Mouse (Mus musculus) midbrain, embryonic 12.5 days (tissue): ENCODE measurements around the gene Ntpcr. TPM values are rescaled to one million over a fixed set of nuclear protein-coding genes. Genes with fewer than 3 reads are reported as not detected.

ENCODE experiments used
- ATAC-seq: fragments of 200-750 bp; cut with Nextera tagmentation; 2 replicates; pipeline ENCODE4 v1.8.0; 2017; ENCODE audit warnings: low read depth, moderate TSS enrichment, moderate library complexity; ENCODE audit not compliant: low FRiP score
- H3K27ac ChIP-seq: fragments of 300-500 bp; sonication (generic); replicated peaks from 2 replicates; pipeline ENCODE4 v1.5.1; 2016; ENCODE audit warnings: mild to moderate bottlenecking
- H3K27me3 ChIP-seq: fragments of 300-500 bp; sonication (generic); 2 replicates; pipeline ENCODE4 v1.6.1; 2016; ENCODE audit warnings: mild to moderate bottlenecking
- H3K36me3 ChIP-seq: fragments of 300-500 bp; sonication (generic); 2 replicates; pipeline ENCODE4 v1.6.1; 2016
- H3K4me1 ChIP-seq: fragments of 300-500 bp; sonication (generic); 2 replicates; pipeline ENCODE4 v1.6.1; 2016
- H3K4me2 ChIP-seq: fragments of 300-500 bp; sonication (generic); replicated peaks from 2 replicates; pipeline ENCODE4 v1.6.1; 2016; ENCODE audit warnings: mild to moderate bottlenecking, moderate library complexity
- H3K4me3 ChIP-seq: fragments of 300-500 bp; sonication (generic); 2 replicates; pipeline ENCODE4 v1.5.1; 2016; ENCODE audit warnings: mild to moderate bottlenecking
- H3K9ac ChIP-seq: fragments of 300-500 bp; sonication (generic); replicated peaks from 2 replicates; pipeline ENCODE4 v1.6.1; 2016; ENCODE audit warnings: mild to moderate bottlenecking, moderate library complexity
- H3K9me3 ChIP-seq: fragments of 300-500 bp; sonication (generic); 2 replicates; pipeline ENCODE4 v1.6.1; 2016; ENCODE audit warnings: mild to moderate bottlenecking
- WGBS: fragments of 180-500 bp; shearing (Covaris S2); methylation state at CpG from one replicate; pipeline ENCODE4 v1.1.7; 2016; 5-methylcytosine and 5-hydroxymethylcytosine counted together
- polyA plus RNA-seq: library from polyadenylated mRNA; unstranded; fragments of >200 nt; fragmentation: Nextera tagmentation; extraction: Ambion mirVana; gene quantifications from 2 replicates; pipeline ENCODE4 v1.2.1, GENCODE M21; 2016

Gene Ntpcr
- polyA plus RNA-seq, 1 experiment from 2014 or later: 16.8 TPM

DNA sequence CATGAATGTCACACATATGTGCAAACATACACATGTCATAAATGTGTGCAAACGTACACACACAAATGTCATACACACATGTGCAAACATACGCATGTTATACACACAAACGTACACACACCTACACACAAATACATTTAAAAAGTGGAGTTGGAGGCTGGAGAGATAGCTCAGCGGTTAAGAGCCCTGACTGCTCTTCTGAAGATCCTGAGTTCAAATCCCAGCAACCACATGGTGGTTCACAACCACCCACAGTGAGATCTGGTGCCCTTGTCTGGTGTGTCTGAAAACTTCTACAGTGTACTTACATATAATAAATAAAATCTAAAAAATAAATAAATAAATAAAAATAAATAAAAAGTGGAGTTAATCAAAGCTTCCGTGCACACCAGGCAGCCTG is 49.2 kb downstream of the Ntpcr start:
- Histone ChIP-seq H3K4me2 (no peak overlapping the region), H3K4me3 (no peak overlapping the region), H3K9me3 (no peaks in the 10 kb centered on the region), H3K27ac (no peak overlapping the region), H3K36me3 (no peaks in the 10 kb centered on the region), H3K27me3 (no peaks in the 10 kb centered on the region), H3K4me1 (no peaks in the 10 kb centered on the region), H3K9ac (no peak overlapping the region)
- ATAC-seq: no peak
- WGBS: 90% methylated on average over 5 of the region's 5 CpGs

DNA sequence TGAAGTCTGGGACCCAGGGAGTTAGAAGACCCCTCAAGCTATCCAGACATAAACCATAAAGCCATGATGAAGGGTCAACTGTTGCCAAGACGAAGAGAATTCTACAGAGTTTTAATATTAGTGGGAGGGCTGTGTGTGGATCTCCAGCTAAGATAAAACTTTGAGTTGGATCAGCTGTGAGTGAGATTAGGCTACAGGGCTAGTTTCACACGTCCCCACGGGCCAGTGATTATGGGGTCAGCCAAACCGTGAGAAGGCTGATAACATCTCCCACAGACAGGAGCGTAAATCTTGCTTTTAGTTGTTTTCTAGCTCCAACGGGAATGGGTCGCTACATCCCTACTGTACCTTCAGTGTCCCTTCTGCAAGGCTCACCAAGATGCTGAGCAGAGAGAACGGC is 49.9 kb downstream of the Ntpcr start:
- no peaks in the 10 kb centered on the region for H3K9me3 ChIP-seq
- WGBS: 81% methylated on average over 8 of the region's 8 CpGs

DNA sequence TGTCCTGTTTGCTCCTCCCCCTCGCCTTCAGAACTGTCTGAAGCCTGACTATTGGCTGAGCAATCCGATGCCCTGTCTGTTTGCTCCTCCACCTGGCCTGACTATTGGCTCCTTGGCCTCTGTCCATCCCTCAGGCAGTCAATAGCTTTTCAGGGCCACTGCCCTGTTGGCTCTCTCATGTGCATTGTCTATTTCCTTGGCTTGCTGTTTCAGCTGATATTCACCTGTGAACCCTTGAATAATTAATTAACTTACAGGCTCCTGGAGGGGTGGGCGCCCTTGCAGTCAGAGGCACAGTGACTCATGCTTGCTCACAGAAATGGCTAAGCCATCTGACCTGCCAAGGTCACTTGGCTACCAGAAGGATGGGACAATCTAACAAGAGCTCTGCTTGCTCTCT is 52.4 kb downstream of the Ntpcr start:
- no peaks in the 10 kb centered on the region for H3K27me3 ChIP-seq
- H3K9ac ChIP-seq: no peak overlapping the region
- ATAC-seq: no peak
- no peaks in the 10 kb centered on the region for H3K9me3 ChIP-seq
- WGBS: 54% methylated on average over 3 of the region's 3 CpGs
- H3K4me2 ChIP-seq: no peak overlapping the region
- H3K27ac ChIP-seq: no peak overlapping the region
- H3K36me3 ChIP-seq: no peaks in the 10 kb centered on the region
- H3K4me1 ChIP-seq: no peaks in the 10 kb centered on the region; the same call in 1 of the 2 replicates
- no peak overlapping the region for H3K4me3 ChIP-seq

More for the DNA sequence above, 49.9 kb downstream of the Ntpcr start:
- Histone ChIP-seq H3K36me3 (no peaks in the 10 kb centered on the region), H3K4me1 (no peaks in the 10 kb centered on the region), H3K27me3 (no peaks in the 10 kb centered on the region), H3K4me2 (no peak overlapping the region), H3K4me3 (no peak overlapping the region), H3K9ac (no peak overlapping the region), H3K27ac (no peak overlapping the region)
- no peak for ATAC-seq

DNA sequence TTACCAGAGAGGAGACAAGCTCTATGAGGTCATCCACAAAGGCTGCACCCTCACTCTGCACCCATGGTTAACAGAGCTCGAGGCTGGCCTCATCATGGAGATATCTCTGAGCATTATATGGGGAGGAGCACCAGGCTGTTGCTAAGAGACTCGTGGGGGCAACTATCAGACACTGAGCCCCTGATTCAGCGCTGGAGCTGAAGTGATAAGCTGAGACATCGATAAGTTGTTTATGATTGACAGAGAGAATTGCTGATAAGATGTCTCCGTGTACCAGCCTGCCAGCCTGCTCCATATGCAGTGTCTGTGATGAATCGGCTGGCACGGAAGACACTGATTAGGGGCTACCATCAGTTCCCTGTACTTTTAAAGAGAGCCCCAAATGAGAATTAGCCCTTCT is 57.1 kb downstream of the Ntpcr start:
- H3K4me3 ChIP-seq: no peak overlapping the region
- H3K9me3 ChIP-seq: no peaks in the 10 kb centered on the region
- no peaks in the 10 kb centered on the region for H3K36me3 ChIP-seq
- no peak overlapping the region for H3K27ac ChIP-seq
- WGBS: 83% methylated on average over 7 of the region's 7 CpGs
- no peak for ATAC-seq
- no peak overlapping the region for H3K9ac ChIP-seq
- H3K27me3 ChIP-seq: no peaks in the 10 kb centered on the region
- no peaks in the 10 kb centered on the region; the same call in 1 of the 2 replicates for H3K4me1 ChIP-seq
- H3K4me2 ChIP-seq: no peak overlapping the region

DNA sequence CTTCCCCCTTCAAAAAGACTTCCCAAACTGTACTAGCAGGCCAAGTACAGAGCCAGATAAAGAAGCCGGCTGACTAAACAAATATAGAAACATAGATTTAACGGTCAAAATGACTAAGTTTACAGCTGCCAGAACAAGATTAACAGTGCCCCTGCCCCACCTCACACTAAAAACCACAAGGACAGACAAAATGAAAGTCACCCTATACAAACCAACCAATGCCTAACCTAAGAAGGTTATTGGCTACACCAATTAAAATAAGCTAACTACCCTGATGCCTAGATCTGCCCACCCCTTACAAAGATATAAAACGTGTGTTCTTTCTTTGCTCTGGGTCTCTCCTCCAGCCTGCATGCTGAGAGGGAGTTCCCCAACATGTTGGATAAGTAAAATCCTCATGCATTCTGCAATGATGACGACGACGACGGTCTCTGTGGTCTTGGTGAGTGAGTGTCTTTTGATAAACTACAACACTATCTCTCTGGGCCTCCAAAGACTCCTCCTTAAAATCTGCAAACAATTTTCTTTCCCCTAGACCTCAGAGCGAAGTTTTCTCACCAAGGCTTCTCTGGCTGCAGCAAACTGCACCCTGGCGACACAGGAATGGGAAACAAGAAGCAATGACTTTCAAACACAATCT is 63.2 kb downstream of the Ntpcr start:
- Histone ChIP-seq H3K4me3 (no peak overlapping the region), H3K27me3 (no peaks in the 10 kb centered on the region), H3K27ac (no peak overlapping the region), H3K4me1 (no peaks in the 10 kb centered on the region), H3K4me2 (no peak overlapping the region), H3K9me3 (no peaks in the 10 kb centered on the region), H3K36me3 (no peaks in the 10 kb centered on the region), H3K9ac (no peak overlapping the region)
- 76% methylated on average over 9 of the region's 9 CpGs for WGBS
- no peak for ATAC-seq

DNA sequence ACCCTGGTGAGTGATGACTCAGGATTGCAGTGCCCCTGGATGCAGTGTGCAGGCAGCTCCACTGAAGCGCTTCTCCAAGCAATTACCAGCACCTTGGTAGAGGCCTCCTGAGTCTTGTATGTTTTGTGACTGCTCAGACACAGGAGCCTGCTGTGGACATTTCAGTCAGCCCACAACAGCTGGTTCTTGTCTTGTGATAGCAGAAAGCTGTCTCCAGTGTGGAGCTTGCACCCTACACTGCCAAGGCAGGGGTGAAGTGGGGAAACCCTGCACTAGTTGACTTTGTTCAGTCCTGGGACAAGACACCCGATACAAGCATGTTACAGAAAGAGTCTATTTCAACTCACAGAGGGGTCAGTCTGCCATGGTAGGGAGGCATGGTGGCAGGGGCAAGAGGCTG is 65.6 kb downstream of the Ntpcr start:
- Histone ChIP-seq H3K27ac (no peak overlapping the region), H3K27me3 (no peaks in the 10 kb centered on the region), H3K4me1 (no peaks in the 10 kb centered on the region), H3K36me3 (no peaks in the 10 kb centered on the region), H3K4me2 (no peak overlapping the region), H3K9ac (no peak overlapping the region), H3K4me3 (no peak overlapping the region), H3K9me3 (no peaks in the 10 kb centered on the region)
- 89% methylated on average over 2 of the region's 2 CpGs for WGBS
- no peak for ATAC-seq

DNA sequence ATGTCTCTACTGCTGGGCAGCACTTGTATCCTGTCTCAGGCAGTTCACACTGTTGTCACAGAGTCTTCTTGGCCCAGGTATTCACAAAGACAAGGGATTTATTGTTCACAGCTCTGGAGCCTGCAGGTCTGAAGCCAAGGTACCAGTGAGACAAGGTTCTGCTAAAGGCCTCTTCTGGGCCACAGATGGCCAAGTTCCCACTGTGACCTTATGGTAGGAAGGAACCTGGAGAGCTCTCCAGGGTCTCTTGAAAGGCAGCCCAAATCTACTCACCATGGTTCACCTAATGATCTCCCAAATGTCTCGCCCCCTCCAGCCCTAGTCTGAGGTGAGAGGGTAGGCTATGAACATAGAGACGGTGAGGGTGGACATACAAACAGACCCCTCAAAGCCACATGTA is 67.2 kb downstream of the Ntpcr start:
- no peak for ATAC-seq

More for the DNA sequence above, 67.2 kb downstream of the Ntpcr start:
- WGBS: 75% methylated on average over 2 of the region's 2 CpGs
- Histone ChIP-seq H3K27ac (no peak overlapping the region), H3K9ac (no peak overlapping the region), H3K4me1 (no peaks in the 10 kb centered on the region), H3K9me3 (no peaks in the 10 kb centered on the region), H3K4me3 (no peak overlapping the region), H3K4me2 (no peak overlapping the region), H3K27me3 (no peaks in the 10 kb centered on the region), H3K36me3 (no peaks in the 10 kb centered on the region)

Other genes with a start within 250 kb of the Ntpcr start
- gene Sipa1l2, start 160.2 kb upstream of the Ntpcr start, polyA plus RNA-seq: 43.7 and 45.4 TPM in 2 replicates
- 9.9 and 10.9 TPM in 2 replicates for gene Map10, start 60.1 kb upstream of the Ntpcr start, polyA plus RNA-seq
- gene Pcnx2, start 168.4 kb downstream of the Ntpcr start, polyA plus RNA-seq: 0.76 and 1.4 TPM in 2 replicates
- gene Map3k21, start 180.5 kb downstream of the Ntpcr start, polyA plus RNA-seq: 0.13 and 0.17 TPM in 2 replicates